Mouse (Mus musculus) small intestine, adult 2 months (tissue): ENCODE results near the gene Depp1. TPM values are rescaled to one million over a fixed set of nuclear protein-coding genes. Genes with fewer than 3 reads are reported as not detected.

Experiments
- H3K27ac ChIP-seq: fragments of 200-500 bp; 2 replicates; pipeline ENCODE4 v1.5.1; 2012; ENCODE audit warnings: low read depth, low read length, control low read depth, inconsistent platforms; ENCODE audit not compliant: insufficient read depth
- H3K27me3 ChIP-seq: fragments of 200-500 bp; 2 replicates; pipeline ENCODE4 v1.6.1; 2012; ENCODE audit warnings: mild to moderate bottlenecking, moderate library complexity, low read length, inconsistent platforms; ENCODE audit not compliant: control insufficient read depth, insufficient read depth
- H3K36me3 ChIP-seq: fragments of 200-500 bp; 2 replicates; pipeline ENCODE4 v1.6.1; 2012; ENCODE audit warnings: mild to moderate bottlenecking, low read length, control low read depth, inconsistent platforms; ENCODE audit not compliant: control insufficient read depth, insufficient read depth
- H3K4me1 ChIP-seq: fragments of 200-500 bp; 2 replicates; pipeline ENCODE4 v1.6.1; 2012; ENCODE audit warnings: low read length, inconsistent platforms, mixed read lengths; ENCODE audit not compliant: control insufficient read depth, insufficient read depth, insufficient read length
- H3K4me3 ChIP-seq: fragments of 200-500 bp; 2 replicates; pipeline ENCODE4 v1.5.1; 2012; ENCODE audit warnings: low read depth, mild to moderate bottlenecking, control low read depth, inconsistent platforms, low read length, moderate library complexity
- CTCF ChIP-seq: fragments of 200-500 bp; IDR thresholded peaks from 2 replicates; pipeline ENCODE4 v1.5.1; 2012; ENCODE audit warnings: low read depth, mild to moderate bottlenecking, control low read depth, inconsistent platforms, low read length, moderate library complexity, mixed read lengths; ENCODE audit not compliant: insufficient replicate concordance, insufficient read length; ENCODE audit errors: extremely low read depth
- POLR2A ChIP-seq: fragments of 200-500 bp; IDR thresholded peaks from 2 replicates; pipeline ENCODE4 v1.6.1; 2012; ENCODE audit warnings: low read depth, mild to moderate bottlenecking, control low read depth, inconsistent platforms, low read length, moderate library complexity
- WGBS: fragments of 180-500 bp; shearing (Covaris S2); methylation state at CpG from one replicate; pipeline ENCODE4 v1.1.7; 2018; 5-methylcytosine and 5-hydroxymethylcytosine counted together
- polyA plus RNA-seq: library from polyadenylated mRNA; depleted of rRNA; stranded (reverse); fragments of >200 nt; gene quantifications from 2 replicates; pipeline ENCODE4 v1.2.3, GENCODE M21; 2012

Gene Depp1
- polyA plus RNA-seq, 1 experiment = 2.6 TPM

DNA sequence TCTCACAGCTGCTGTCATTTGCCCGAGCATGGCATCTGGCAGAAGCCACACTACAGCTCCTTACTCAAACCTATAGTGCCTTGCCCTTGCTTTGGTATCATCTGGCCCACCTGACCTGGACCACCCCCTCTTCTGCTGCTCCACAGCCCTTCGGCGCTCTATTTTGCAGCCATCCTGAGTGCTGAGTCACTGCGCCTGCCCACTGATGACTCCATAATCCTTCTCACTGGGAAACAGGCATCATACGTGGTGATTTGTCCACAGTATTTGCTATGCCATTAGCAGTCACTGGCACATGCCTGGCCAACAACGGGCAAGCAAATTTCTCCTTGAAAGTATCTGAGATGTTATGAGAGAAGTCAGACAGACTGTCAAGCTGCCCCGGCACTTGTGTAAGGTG, 598 bp upstream of the Depp1 start:
- H3K27me3 ChIP-seq = no peaks in the 10 kb centered on the region
- H3K27ac ChIP-seq = no peak overlapping the region
- H3K4me3 ChIP-seq = no peak overlapping the region
- H3K36me3 ChIP-seq = peaks cover 7% of the 10 kb centered on the region
- WGBS = 74% methylated on average over 7 of the region's 7 CpGs
- TF ChIP-seq POLR2A (no peak), CTCF (no peak)
- peaks cover 2% of the 10 kb centered on the region; the same call in 1 of the 2 replicates for H3K4me1 ChIP-seq

DNA sequence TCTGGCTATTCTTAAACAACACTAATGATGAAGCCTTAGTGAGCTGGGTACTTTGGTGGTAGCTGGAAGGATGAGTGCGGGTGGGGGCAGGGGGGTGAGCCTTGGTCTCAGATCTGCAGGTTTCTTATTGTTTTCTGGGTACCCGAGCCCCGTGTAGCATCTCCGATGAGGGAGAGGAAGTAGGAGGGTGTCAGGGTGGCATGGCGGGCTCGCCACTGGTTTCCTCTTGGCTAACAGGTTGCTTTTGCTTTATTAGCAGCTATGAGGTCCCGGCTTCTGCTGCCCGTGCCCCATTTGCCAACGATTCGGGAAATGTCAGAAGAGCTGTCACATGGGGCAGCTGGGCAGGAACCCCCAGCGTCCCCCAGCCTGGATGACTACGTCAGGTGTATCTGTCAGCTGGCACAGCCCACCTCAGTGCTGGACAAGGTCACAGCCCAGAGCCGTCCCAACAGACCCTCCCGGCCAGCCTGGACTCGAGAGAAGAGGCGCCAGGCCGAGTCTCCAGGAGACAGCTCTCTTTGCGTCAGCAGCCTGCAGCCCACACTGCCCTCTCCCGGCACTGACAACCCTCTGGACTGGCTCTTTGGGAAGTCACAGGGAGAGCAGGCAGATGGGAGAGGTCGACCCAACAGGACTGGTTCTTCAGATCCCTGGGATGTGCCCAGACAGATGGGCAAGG, 1.2 kb downstream of the Depp1 start:
- peaks cover 2% of the 10 kb centered on the region; the same call in 1 of the 2 replicates for H3K4me1 ChIP-seq
- peak overlapping the region; percentile 43 for H3K4me3 ChIP-seq
- H3K27me3 ChIP-seq = no peaks in the 10 kb centered on the region
- WGBS = 79% methylated on average over 20 of the region's 20 CpGs
- H3K27ac ChIP-seq = no peak overlapping the region
- TF ChIP-seq CTCF = no peak
- TF ChIP-seq POLR2A = no peak
- no peaks in the 10 kb centered on the region; the same call in 1 of the 2 replicates for H3K36me3 ChIP-seq

DNA sequence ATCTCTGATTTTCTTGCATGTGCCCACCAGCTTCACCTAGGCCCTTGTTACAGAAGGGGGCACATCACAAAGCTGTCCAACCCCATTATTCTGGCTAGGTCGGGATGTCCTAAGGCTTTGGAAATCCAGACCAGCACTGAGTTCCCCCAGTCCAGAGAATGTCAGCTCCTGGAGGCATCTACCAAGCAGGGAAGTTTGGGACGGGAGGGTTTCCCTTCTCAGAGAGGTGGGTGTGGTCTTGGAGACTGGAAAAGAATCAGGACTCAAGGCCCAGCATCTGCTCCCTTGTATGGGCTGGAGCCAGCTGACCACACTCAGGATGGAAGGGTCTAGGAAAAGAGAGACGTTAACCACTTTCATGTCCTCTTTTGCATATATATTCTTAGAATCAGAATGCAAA, 2.8 kb downstream of the Depp1 start:
- Histone ChIP-seq H3K4me3 (no peak overlapping the region), H3K27me3 (no peaks in the 10 kb centered on the region), H3K4me1 (peaks cover 2% of the 10 kb centered on the region; the same call in 1 of the 2 replicates), H3K36me3 (0 out of 2 replicates have a peak, but pooled peaks cover 2% of the 10 kb centered on the region), H3K27ac (no peak overlapping the region)
- 84% methylated on average over 3 of the region's 3 CpGs for WGBS
- no peak for TF ChIP-seq CTCF
- no peak for TF ChIP-seq POLR2A

DNA sequence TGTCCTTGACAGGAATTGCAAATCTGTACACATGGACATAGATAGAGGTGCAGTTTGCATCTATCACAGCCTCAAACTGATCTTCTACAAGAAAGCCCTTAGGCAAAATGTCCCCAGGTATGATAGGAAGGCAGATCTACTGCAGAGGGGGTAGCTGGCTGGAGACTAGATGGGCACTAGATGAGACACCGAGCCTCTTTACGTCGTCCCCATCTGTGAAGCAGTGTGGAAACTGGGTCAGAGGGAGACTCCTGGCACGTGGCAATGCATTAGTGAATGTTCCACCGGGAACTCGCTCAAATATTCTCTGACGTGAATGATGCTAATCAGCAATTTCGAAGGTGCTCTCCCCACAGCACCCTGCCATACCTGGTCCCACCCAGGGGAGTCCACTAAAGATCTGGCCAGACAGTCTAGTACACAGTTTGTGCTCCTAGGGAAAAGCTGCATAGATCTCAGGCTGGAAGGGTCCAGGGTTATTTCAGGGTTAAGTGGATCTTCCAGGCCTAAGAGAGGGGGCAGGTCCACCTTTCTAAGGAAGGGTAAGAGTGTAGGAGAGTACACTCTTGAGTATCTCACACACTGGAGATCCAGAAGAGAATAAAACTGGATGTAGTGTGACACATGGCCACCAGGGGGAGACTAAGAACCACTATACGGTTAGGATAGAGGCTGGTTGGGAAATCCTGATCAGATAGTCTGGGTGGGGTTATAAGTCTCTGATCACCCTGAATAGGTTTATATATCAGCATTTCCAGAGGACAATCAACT, 3.5 kb downstream of the Depp1 start:
- 62% methylated on average over 9 of the region's 9 CpGs for WGBS
- Histone ChIP-seq H3K4me1 (peaks cover 2% of the 10 kb centered on the region; the same call in 1 of the 2 replicates), H3K36me3 (0 out of 2 replicates have a peak, but pooled peaks cover 3% of the 10 kb centered on the region), H3K27ac (no peak overlapping the region), H3K4me3 (no peak overlapping the region), H3K27me3 (no peaks in the 10 kb centered on the region)
- TF ChIP-seq POLR2A (no peak), CTCF (peak; percentile 5; the same call in 1 of the 2 replicates)

DNA sequence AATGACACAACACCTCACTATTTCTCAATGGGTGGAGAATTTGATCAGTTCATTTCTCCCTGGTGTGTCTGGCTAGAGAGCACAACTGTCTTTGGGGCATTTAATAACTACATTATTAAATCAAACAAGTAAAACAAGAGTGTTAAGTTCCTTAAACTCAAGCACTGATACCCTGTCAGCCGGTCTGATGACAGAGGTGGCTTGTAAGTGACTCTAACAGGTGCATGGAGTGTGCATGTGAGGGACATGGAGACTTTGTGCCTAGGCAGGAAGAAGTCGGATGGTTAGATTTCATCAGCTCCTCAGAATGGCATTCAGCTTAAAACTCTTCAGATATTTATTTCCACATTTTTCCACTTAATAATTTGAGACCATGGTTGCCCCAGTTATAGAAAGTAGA, 13.0 kb downstream of the Depp1 start:
- Histone ChIP-seq H3K27ac (no peak overlapping the region), H3K4me3 (no peak overlapping the region), H3K27me3 (no peaks in the 10 kb centered on the region), H3K4me1 (no peaks in the 10 kb centered on the region), H3K36me3 (no peaks in the 10 kb centered on the region)
- no peak for TF ChIP-seq CTCF
- TF ChIP-seq POLR2A = no peak
- 80% methylated on average over 2 of the region's 2 CpGs for WGBS

DNA sequence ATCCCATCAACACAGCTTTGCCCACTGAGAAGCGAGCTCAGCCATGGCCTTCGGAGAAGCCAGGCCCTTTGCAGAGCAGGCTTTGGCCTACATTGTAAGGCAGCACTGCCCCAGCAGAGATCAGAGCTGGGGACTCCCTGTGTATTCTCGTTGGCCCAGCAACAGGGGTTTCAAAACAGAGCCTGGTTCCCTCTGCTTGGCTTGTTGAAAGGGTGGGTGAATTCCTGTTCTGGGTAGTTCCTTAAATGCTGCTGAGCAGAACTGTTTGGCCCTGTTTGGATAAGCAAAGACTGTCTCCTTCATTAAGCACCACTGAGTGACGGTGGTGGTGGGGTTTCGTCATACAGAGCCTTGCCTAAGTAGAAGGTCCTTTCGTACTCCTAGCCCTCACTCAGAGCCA, 13.6 kb downstream of the Depp1 start:
- TF ChIP-seq POLR2A = no peak
- TF ChIP-seq CTCF = no peak
- H3K27me3 ChIP-seq = no peaks in the 10 kb centered on the region
- H3K4me3 ChIP-seq = no peak overlapping the region
- H3K4me1 ChIP-seq = peaks cover 2% of the 10 kb centered on the region; the same call in 1 of the 2 replicates
- H3K27ac ChIP-seq = peak overlapping the region; percentile 9; the same call in 1 of the 2 replicates
- no peaks in the 10 kb centered on the region for H3K36me3 ChIP-seq
- WGBS = 78% methylated on average over 6 of the region's 6 CpGs

DNA sequence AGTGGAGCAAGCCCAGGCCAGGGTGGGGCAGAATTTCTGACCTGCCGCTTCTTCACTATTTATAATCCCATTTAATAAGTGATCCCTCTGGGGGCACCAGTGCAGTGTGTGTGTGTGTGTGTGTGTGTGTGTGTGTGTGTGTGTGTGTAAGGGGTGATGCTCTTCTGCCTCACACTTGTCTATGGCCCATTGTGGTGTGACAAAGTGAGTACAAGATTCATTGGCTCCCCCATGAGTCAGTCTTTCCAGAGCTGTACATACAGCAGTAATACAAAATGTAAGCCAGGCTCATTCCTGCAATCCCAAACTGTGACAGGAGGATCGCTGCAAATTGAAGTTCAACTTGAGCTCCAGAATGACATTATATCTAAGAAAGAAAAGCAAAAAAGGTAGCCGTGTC, 14.4 kb downstream of the Depp1 start:
- H3K4me3 ChIP-seq = no peak overlapping the region
- H3K27ac ChIP-seq = no peak overlapping the region
- 83% methylated on average over 3 of the region's 3 CpGs for WGBS
- H3K4me1 ChIP-seq = peaks cover 4% of the 10 kb centered on the region; the same call in 1 of the 2 replicates
- no peak for TF ChIP-seq POLR2A
- TF ChIP-seq CTCF = no peak
- H3K36me3 ChIP-seq = no peaks in the 10 kb centered on the region
- H3K27me3 ChIP-seq = no peaks in the 10 kb centered on the region
